In the genomic region with DNA sequence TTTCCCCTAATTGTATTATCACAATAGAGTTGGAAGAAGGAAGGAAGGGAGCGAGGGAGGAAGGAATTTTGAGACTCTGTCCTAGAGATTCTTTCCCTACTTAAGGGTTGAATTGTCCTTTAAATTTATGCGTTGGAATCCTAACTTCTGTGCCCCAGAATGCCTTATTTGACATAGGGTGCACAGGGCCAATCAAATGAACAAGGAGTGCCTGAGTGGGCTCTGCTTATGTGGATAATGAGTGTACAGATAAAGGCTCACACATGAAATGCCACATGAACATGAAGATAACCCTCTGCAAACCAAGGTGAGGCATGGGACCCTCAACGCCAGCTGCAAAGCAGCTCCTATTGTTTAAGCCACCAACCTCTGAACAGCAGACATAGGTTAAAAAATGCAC, we compare ENCODE assay signal across 9 mouse cellular contexts. TPM values are rescaled to one million over a fixed set of nuclear protein-coding genes. Genes with fewer than 3 reads are reported as not detected.
DNase-seq lines count a peak whose midpoint lies in the region; ATAC-seq and TF ChIP-seq lines count a peak whose summit lies in the region.
"Had no signal": no experiment of that assay in that cellular context is flagged by ENCODE, and none has a peak within 500 bp of the region (broad histone marks: within the 10 kb centered on the region; RNA-seq: fewer than 3 reads in every experiment).

No protein-coding gene starts in this region.

- peaks cover 4% of the 10 kb centered on the region; the same call in 1 of the 2 replicates for H3K9me3 ChIP-seq in kidney, postnatal 0 days (replicated peaks; ENCODE audit: low read length)
- no peaks in the 10 kb centered on the region for H3K9me3 ChIP-seq in hindbrain, embryonic 15.5 days
- peaks cover 7% of the 10 kb centered on the region for H3K9me3 ChIP-seq in midbrain, embryonic 14.5 days (ENCODE audit: control insufficient read depth, low read length)

- peak overlapping the region; percentile 25; the same call in 1 of the 2 replicates for H3K4me2 ChIP-seq in kidney, postnatal 0 days (ENCODE audit: low read length)
- H3K4me2 ChIP-seq in hindbrain, embryonic 15.5 days: peak overlapping the region; percentile 45
- peak overlapping the region; percentile 45 for H3K4me2 ChIP-seq in midbrain, embryonic 14.5 days (ENCODE audit: low read length)

- no peak for TF ChIP-seq CTCF in kidney, postnatal 0 days (IDR thresholded peaks at IDR 0.05; ENCODE audit: low read depth)

- H3K4me3 ChIP-seq in kidney, postnatal 0 days (replicated peaks; ENCODE audit: low read depth, low read length): no peak overlapping the region
- H3K4me3 ChIP-seq in hindbrain, embryonic 15.5 days: no peak overlapping the region
- no peak overlapping the region for H3K4me3 ChIP-seq in midbrain, embryonic 14.5 days (replicated peaks; ENCODE audit: low read depth, low read length)

- WGBS in kidney, postnatal 0 days: 39% methylated on average over 3 of the region's 3 CpGs
- WGBS in hindbrain, embryonic 15.5 days: 26% methylated on average over 3 of the region's 3 CpGs
- 13% methylated on average over 3 of the region's 3 CpGs for WGBS in midbrain, embryonic 14.5 days

- DNase-seq in frontal cortex, postnatal 10 days (ENCODE audit: low spot score in 2 of 2): no peak
- no peak for DNase-seq in kidney, postnatal 0 days (ENCODE audit: low spot score)
- DNase-seq in kidney, postnatal 14 days: no peak
- peak; percentile 23 for DNase-seq in midbrain, embryonic 14.5 days
- no peak for DNase-seq in cerebellum, adult 8-10 months
- no peak for DNase-seq in layer of hippocampus, adult 8-10 months (ENCODE audit: low spot score in 2 of 2)
- DNase-seq: lung, adult 2 months had no signal

- H3K4me1 ChIP-seq in kidney, postnatal 0 days (replicated peaks; ENCODE audit: insufficient read depth, low read length): 0 out of 2 replicates have a peak, but pooled peaks cover 2% of the 10 kb centered on the region
- H3K4me1 ChIP-seq in hindbrain, embryonic 15.5 days (replicated peaks): peaks cover 18% of the 10 kb centered on the region
- H3K4me1 ChIP-seq in midbrain, embryonic 14.5 days (ENCODE audit: control insufficient read depth, insufficient read depth, low read length): peaks cover 14% of the 10 kb centered on the region

- no peaks in the 10 kb centered on the region for H3K27me3 ChIP-seq in kidney, postnatal 0 days (ENCODE audit: insufficient read depth, low read length)
- H3K27me3 ChIP-seq in hindbrain, embryonic 15.5 days: no peaks in the 10 kb centered on the region
- H3K27me3 ChIP-seq in midbrain, embryonic 14.5 days (ENCODE audit: control insufficient read depth, insufficient read depth, low read length): no peaks in the 10 kb centered on the region

- no peak overlapping the region for H3K27ac ChIP-seq in kidney, postnatal 0 days
- H3K27ac ChIP-seq in hindbrain, embryonic 15.5 days (replicated peaks): peak overlapping the region; percentile 56
- H3K27ac ChIP-seq in midbrain, embryonic 14.5 days (replicated peaks; ENCODE audit: low read depth, low read length): peak overlapping the region; percentile 60

- peak; percentile 19; the same call in 1 of the 2 replicates for ATAC-seq in frontal cortex, adult (ENCODE audit: low TSS enrichment)
- ATAC-seq in kidney, postnatal 0 days (replicated peaks; ENCODE audit: low FRiP score, low read depth): no peak
- no peak for ATAC-seq in hindbrain, embryonic 15.5 days (ENCODE audit: low FRiP score, low read depth)
- no peak for ATAC-seq in midbrain, embryonic 14.5 days (ENCODE audit: low FRiP score, low TSS enrichment)

- H3K9ac ChIP-seq in kidney, postnatal 0 days (ENCODE audit: low read depth, low read length): no peak overlapping the region
- H3K9ac ChIP-seq in hindbrain, embryonic 15.5 days: peak overlapping the region; percentile 34; the same call in 1 of the 2 replicates
- H3K9ac ChIP-seq in midbrain, embryonic 14.5 days (replicated peaks; ENCODE audit: low read length): peak overlapping the region; percentile 26; the same call in 1 of the 2 replicates

- H3K36me3 ChIP-seq in kidney, postnatal 0 days (ENCODE audit: insufficient read depth, low read length): no peaks in the 10 kb centered on the region
- H3K36me3 ChIP-seq in hindbrain, embryonic 15.5 days: no peaks in the 10 kb centered on the region
- H3K36me3 ChIP-seq in midbrain, embryonic 14.5 days (ENCODE audit: control insufficient read depth, insufficient read depth, low read length): no peaks in the 10 kb centered on the region

RNA-seq across cellular contexts. Expression of a gene that starts 2.6 kb away (rescaled TPM):
- polyA plus RNA-seq in kidney, postnatal 0 days (2015; fragmentation: Nextera tagmentation; extraction: Ambion mirVana): 0.14 TPM in 1 of 2 replicates, not detected in the other
- polyA plus RNA-seq in hindbrain, embryonic 15.5 days (2015; fragmentation: Nextera tagmentation; extraction: Ambion mirVana): 0.83 and 0.88 TPM in 2 replicates
- polyA plus RNA-seq in midbrain, embryonic 14.5 days (2014; fragmentation: Nextera tagmentation; extraction: Ambion mirVana): 0.33 and 0.78 TPM in 2 replicates
- total RNA-seq in layer of hippocampus, adult 8-10 months (2022): under 1 TPM in 3 of 4 experiments, not detected in 1; 0.21 to 0.36 (median 0.25) TPM
